Mouse (Mus musculus) heart, postnatal 0 days (tissue): ENCODE measurements at regions not wholly inside any gene's neighbourhood (a gene's known extent, or its start where the extent isn't known, plus 50 kb on each side); places are given as distances from the start of the nearest gene placed in this dataset.

Experiments used
- CTCF ChIP-seq: IDR thresholded peaks from 2 replicates; pipeline ENCODE4 v1.5.1; 2016; ENCODE audit warnings: antibody characterized with exemption, control low read depth, low read depth
- EP300 ChIP-seq: IDR thresholded peaks from 2 replicates; pipeline ENCODE4 v1.6.1; 2016; ENCODE audit warnings: antibody characterized with exemption, low read depth

- TF ChIP-seq CTCF (no peak), EP300 (no peak)
These were observed 111.8 kb upstream of the Mon1b start for GRCm38 (mm10) chr8:113523561-113523960.
